Mouse (Mus musculus): ENCODE results near the gene Kmt2b. TPM values are rescaled to one million over a fixed set of nuclear protein-coding genes. Genes with fewer than 3 reads are reported as not detected.

The Kmt2b gene
- total and polyA plus RNA-seq, 3 experiments = 15.6 to 48.2 TPM; not detected in 1

- TF ChIP-seq CHD2 (IDR thresholded peaks at IDR 0.05; ENCODE audit: low read length) = no peak; the same call in 1 of the 2 replicates
- no peak for TF ChIP-seq MAFK (IDR thresholded peaks at IDR 0.05; ENCODE audit: borderline replicate concordance, low read depth, low read length)
- TF ChIP-seq USF1 (IDR thresholded peaks at IDR 0.05; ENCODE audit: low read depth, low read length) = no peak
- no peak for TF ChIP-seq RCOR1 (IDR thresholded peaks at IDR 0.05; ENCODE audit: low read depth, low read length)
These were observed at the start of gene Kmt2b (continued) for GRCm38 (mm10) chr7:30588676-30589434.

- TF ChIP-seq ELF1 (IDR thresholded peaks at IDR 0.05; ENCODE audit: low read depth, low read length) (no peak), RAD21 (IDR thresholded peaks at IDR 0.05; ENCODE audit: low read depth, low read length) (no peak), TCF12 (IDR thresholded peaks at IDR 0.05; ENCODE audit: low read depth, low read length) (no peak), GATA1 (IDR thresholded peaks at IDR 0.05; ENCODE audit: low read depth, low read length) (no peak), TAL1 (IDR thresholded peaks at IDR 0.05; ENCODE audit: low read length) (no peak), POLR2AphosphoS5 (IDR thresholded peaks at IDR 0.05; ENCODE audit: borderline replicate concordance, low read depth, low read length) (no peak), ZNF384 (IDR thresholded peaks at IDR 0.05; ENCODE audit: low read depth, low read length) (no peak), SIN3A (IDR thresholded peaks at IDR 0.05; ENCODE audit: low read length) (no peak), POLR2AphosphoS2 (IDR thresholded peaks at IDR 0.05; ENCODE audit: low read length) (no peak), ZMIZ1 (IDR thresholded peaks at IDR 0.05; ENCODE audit: low read depth, low read length) (no peak), MEF2A (IDR thresholded peaks at IDR 0.05; ENCODE audit: extremely low read depth, insufficient replicate concordance, low read depth, low read length, poor library complexity, severe bottlenecking) (no peak), POLR2A (IDR thresholded peaks at IDR 0.05; ENCODE audit: control insufficient read depth in 1 of 2, insufficient read depth in 1 of 2, low read depth in 1 of 2, low read length in 2 of 2, poor library complexity in 1 of 2) (no peak)
- Histone ChIP-seq H3K27me3 (ENCODE audit: control insufficient read depth in 1 of 2, insufficient read depth in 2 of 2, low read length in 2 of 2) (peaks cover 2 to 7% of the 10 kb centered on the region in 2 experiments), H3K27ac (ENCODE audit: control insufficient read depth, low read depth, low read length) (no peak overlapping the region), H3K79me2 (ENCODE audit: control insufficient read depth, insufficient read depth, low read length, poor library complexity) (no peaks in the 10 kb centered on the region), H3K9ac (ENCODE audit: control insufficient read depth, low read depth, low read length, poor library complexity, severe bottlenecking) (no peak overlapping the region), H3K4me1 (ENCODE audit: control insufficient read depth in 1 of 2, insufficient read depth in 2 of 2, low read length in 2 of 2) (no peaks in the 10 kb centered on the region), H3K36me3 (ENCODE audit: control insufficient read depth in 1 of 2, insufficient read depth in 2 of 2, low read length in 2 of 2) (no peaks in the 10 kb centered on the region; a peak in 1 of 4 replicates), H3K4me3 (ENCODE audit: control insufficient read depth in 1 of 2, insufficient read depth in 1 of 2, low read depth in 2 of 2, low read length in 2 of 2) (no peak overlapping the region), H3K9me3 (replicated peaks; ENCODE audit: insufficient read depth, low read length) (no peaks in the 10 kb centered on the region)
- DNase-seq (ENCODE audit: low read depth, low spot score) = no peak
These were observed 47.9 kb upstream of the Kmt2b start for GRCm38 (mm10) chr7:30636395-30636794.

- Histone ChIP-seq H3K27me3 (ENCODE audit: control insufficient read depth in 1 of 2, insufficient read depth in 2 of 2, low read length in 2 of 2) (peaks cover 4 to 9% of the 10 kb centered on the region in 2 experiments), H3K9me3 (replicated peaks; ENCODE audit: insufficient read depth, low read length) (no peaks in the 10 kb centered on the region), H3K9ac (ENCODE audit: control insufficient read depth, low read depth, low read length, poor library complexity, severe bottlenecking) (no peak within 1 kb of the TSS), H3K36me3 (ENCODE audit: control insufficient read depth in 1 of 2, insufficient read depth in 2 of 2, low read length in 2 of 2) (no peaks in the 10 kb centered on the region), H3K27ac (ENCODE audit: control insufficient read depth, low read depth, low read length) (no peak within 1 kb of the TSS), H3K4me3 (ENCODE audit: control insufficient read depth in 1 of 2, insufficient read depth in 1 of 2, low read depth in 2 of 2, low read length in 2 of 2) (no peak within 1 kb of the TSS), H3K4me1 (ENCODE audit: control insufficient read depth in 1 of 2, insufficient read depth in 2 of 2, low read length in 2 of 2) (no peaks in the 10 kb centered on the region), H3K79me2 (ENCODE audit: control insufficient read depth, insufficient read depth, low read length, poor library complexity) (no peaks in the 10 kb centered on the region)
- TF ChIP-seq TBP (IDR thresholded peaks at IDR 0.05; ENCODE audit: low read depth, low read length) (no peak), KAT2A (conservative IDR thresholded peaks at IDR 0.05; ENCODE audit: low read depth, low read length) (no peak), SIN3A (IDR thresholded peaks at IDR 0.05; ENCODE audit: low read length) (no peak), MAFK (IDR thresholded peaks at IDR 0.05; ENCODE audit: borderline replicate concordance, low read depth, low read length) (no peak), SMC3 (IDR thresholded peaks at IDR 0.05; ENCODE audit: low read depth, low read length) (no peak)
- DNase-seq (ENCODE audit: low read depth, low spot score) = no peak
These were observed 47.2 kb upstream of the Kmt2b start, which contains the start of gene Etv2 for GRCm38 (mm10) chr7:30635752-30636151. TSS of gene Etv2 (minus strand) at chr7:30635852.
